ENCODE assay signal across 8 mouse cellular contexts in genomic region chr6:124472801-124473200, GRCm38 (mm10). TPM values are rescaled to one million over a fixed set of nuclear protein-coding genes. Genes with fewer than 3 reads are reported as not detected.
DNase-seq lines count a peak whose midpoint lies in the region; ATAC-seq lines count a peak whose summit lies in the region.

No protein-coding gene starts in this region.

- peak; percentile 54 for ATAC-seq in liver, embryonic 11.5 days (replicated peaks; ENCODE audit: low FRiP score)
- no peak for ATAC-seq in midbrain, embryonic 15.5 days (replicated peaks)

- H3K4me1 ChIP-seq in liver, embryonic 11.5 days (replicated peaks; ENCODE audit: control insufficient read depth, insufficient read depth, low read length) = peaks cover 21% of the 10 kb centered on the region
- no peaks in the 10 kb centered on the region for H3K4me1 ChIP-seq in midbrain, embryonic 15.5 days

- no peak overlapping the region; the same call in 1 of the 2 replicates for H3K4me3 ChIP-seq in liver, embryonic 11.5 days (ENCODE audit: low read depth, low read length)
- no peak overlapping the region for H3K4me3 ChIP-seq in midbrain, embryonic 15.5 days

- peak overlapping the region; percentile 53 for H3K4me2 ChIP-seq in liver, embryonic 11.5 days
- no peak overlapping the region for H3K4me2 ChIP-seq in midbrain, embryonic 15.5 days

- H3K27me3 ChIP-seq in liver, embryonic 11.5 days (replicated peaks; ENCODE audit: control insufficient read depth, insufficient read depth, low read length) = no peaks in the 10 kb centered on the region
- no peaks in the 10 kb centered on the region for H3K27me3 ChIP-seq in midbrain, embryonic 15.5 days (replicated peaks)

- H3K9ac ChIP-seq in liver, embryonic 11.5 days (ENCODE audit: low read depth, low read length) = no peak overlapping the region
- no peak overlapping the region for H3K9ac ChIP-seq in midbrain, embryonic 15.5 days

- peak; percentile 42 for DNase-seq in gastrocnemius, adult 18-20 months (ENCODE audit: low spot score)
- DNase-seq in gastrocnemius, postnatal 25 days = no peak
- DNase-seq in right cerebral cortex, postnatal 14 days = peak; percentile 62
- no peak for DNase-seq in right cerebral cortex, postnatal 25 days
- DNase-seq in c-Kit-positive CD71-positive TER-119-negative erythroid progenitor cells, embryonic 14.5 days (ENCODE audit: low read depth) = peak; percentile 64
- peak; percentile 53 for DNase-seq in liver, embryonic 11.5 days (ENCODE audit: low spot score)
- peak; percentile 72 to 89 for DNase-seq in spleen, postnatal 4 days (ENCODE audit: low spot score in 2 of 2)

- no peaks in the 10 kb centered on the region for H3K9me3 ChIP-seq in liver, embryonic 11.5 days (ENCODE audit: control insufficient read depth, low read length)
- H3K9me3 ChIP-seq in midbrain, embryonic 15.5 days = no peaks in the 10 kb centered on the region

- WGBS in liver, embryonic 11.5 days = 26% methylated on average over 6 of the region's 6 CpGs
- WGBS in midbrain, embryonic 15.5 days = 29% methylated on average over 6 of the region's 6 CpGs

- no peaks in the 10 kb centered on the region for H3K36me3 ChIP-seq in liver, embryonic 11.5 days (ENCODE audit: control insufficient read depth, insufficient read depth, low read length)
- H3K36me3 ChIP-seq in midbrain, embryonic 15.5 days (replicated peaks) = no peaks in the 10 kb centered on the region

- peak overlapping the region; percentile 79; the same call in 1 of the 2 replicates for H3K27ac ChIP-seq in liver, embryonic 11.5 days (ENCODE audit: low read depth, low read length)
- H3K27ac ChIP-seq in midbrain, embryonic 15.5 days = no peak overlapping the region

RNA-seq across cellular contexts. Expression of gene Clstn3, which starts 8.2 kb away (rescaled TPM):
- total RNA-seq in gastrocnemius, adult 18-20 months (2021) = 1 to 10 TPM in 1 of 2 experiments, under 1 TPM in 1; 0.34 to 1.1 TPM
- total RNA-seq in gastrocnemius, postnatal 25 days (2021) = under 1 TPM; 0.59 to 0.61 TPM
- polyA plus RNA-seq in liver, embryonic 11.5 days (2014; fragmentation: Nextera tagmentation; extraction: Ambion mirVana) = 6.1 and 7.6 TPM in 2 replicates
- 146 and 153 TPM in 2 replicates for polyA plus RNA-seq in midbrain, embryonic 15.5 days (2015; fragmentation: Nextera tagmentation; extraction: Ambion mirVana)

RNA-seq across cellular contexts. Expression of gene C1rl, which starts 20.1 kb away (rescaled TPM):
- total RNA-seq in gastrocnemius, adult 18-20 months (2021) = under 1 TPM; 0.50 to 0.57 TPM
- total RNA-seq in gastrocnemius, postnatal 25 days (2021) = 1 to 10 TPM in 1 of 2 experiments, under 1 TPM in 1; 0.41 to 1.1 TPM
- polyA plus RNA-seq in liver, embryonic 11.5 days (2014; fragmentation: Nextera tagmentation; extraction: Ambion mirVana) = 4.1 and 4.4 TPM in 2 replicates
- 0.23 and 0.30 TPM in 2 replicates for polyA plus RNA-seq in midbrain, embryonic 15.5 days (2015; fragmentation: Nextera tagmentation; extraction: Ambion mirVana)

RNA-seq across cellular contexts. Expression of gene C1ra, which starts 39.4 kb away (rescaled TPM):
- total RNA-seq in gastrocnemius, adult 18-20 months (2021) = 10 to 100 TPM in 1 of 2 experiments, 1 to 10 TPM in 1; 8.4 to 10.8 TPM
- 10 to 100 TPM in 1 of 2 experiments, 1 to 10 TPM in 1; 7.8 to 11.7 TPM for total RNA-seq in gastrocnemius, postnatal 25 days (2021)
- polyA plus RNA-seq in liver, embryonic 11.5 days (2014; fragmentation: Nextera tagmentation; extraction: Ambion mirVana) = 2.8 and 2.9 TPM in 2 replicates
- polyA plus RNA-seq in midbrain, embryonic 15.5 days (2015; fragmentation: Nextera tagmentation; extraction: Ambion mirVana) = 0.27 and 0.28 TPM in 2 replicates

RNA-seq across cellular contexts. Expression of gene Pex5, which starts 57.9 kb away (rescaled TPM):
- total RNA-seq in gastrocnemius, adult 18-20 months (2021) = 10 to 100 TPM; 20.2 to 20.6 TPM
- 10 to 100 TPM; 24.6 to 29.0 TPM for total RNA-seq in gastrocnemius, postnatal 25 days (2021)
- 39.6 and 41.2 TPM in 2 replicates for polyA plus RNA-seq in liver, embryonic 11.5 days (2014; fragmentation: Nextera tagmentation; extraction: Ambion mirVana)
- polyA plus RNA-seq in midbrain, embryonic 15.5 days (2015; fragmentation: Nextera tagmentation; extraction: Ambion mirVana) = 77.3 and 83.5 TPM in 2 replicates

Comparison
In these comparisons a context has a peak if more than half of its experiments do, and no peak if none do; other contexts are left out.
1. DNase-seq: peak in gastrocnemius, adult 18-20 months (single experiment), right cerebral cortex, postnatal 14 days (single experiment), c-Kit-positive CD71-positive TER-119-negative erythroid progenitor cells, embryonic 14.5 days (single experiment), liver, embryonic 11.5 days (single experiment) and spleen, postnatal 4 days (2 of 2); none in gastrocnemius, postnatal 25 days (single experiment) and right cerebral cortex, postnatal 25 days (single experiment).